Mouse (Mus musculus) forelimb bud, embryonic 11.5 days (tissue): ENCODE measurements around the gene Coq4.
A peak's percentile ranks its signal among the peaks of the same experiment; 100 is the strongest.
"Not testable (repeated sequence)": the region's sequence is repeated elsewhere in the genome, so short reads cannot be mapped to it uniquely, and the experiment has no call there.

Source experiments
- DNase-seq: peaks from one replicate; pipeline ENCODE4 v3.0.0-alpha.2; 2012; ENCODE audit warnings: low read depth, low spot score

The Coq4 gene

DNA sequence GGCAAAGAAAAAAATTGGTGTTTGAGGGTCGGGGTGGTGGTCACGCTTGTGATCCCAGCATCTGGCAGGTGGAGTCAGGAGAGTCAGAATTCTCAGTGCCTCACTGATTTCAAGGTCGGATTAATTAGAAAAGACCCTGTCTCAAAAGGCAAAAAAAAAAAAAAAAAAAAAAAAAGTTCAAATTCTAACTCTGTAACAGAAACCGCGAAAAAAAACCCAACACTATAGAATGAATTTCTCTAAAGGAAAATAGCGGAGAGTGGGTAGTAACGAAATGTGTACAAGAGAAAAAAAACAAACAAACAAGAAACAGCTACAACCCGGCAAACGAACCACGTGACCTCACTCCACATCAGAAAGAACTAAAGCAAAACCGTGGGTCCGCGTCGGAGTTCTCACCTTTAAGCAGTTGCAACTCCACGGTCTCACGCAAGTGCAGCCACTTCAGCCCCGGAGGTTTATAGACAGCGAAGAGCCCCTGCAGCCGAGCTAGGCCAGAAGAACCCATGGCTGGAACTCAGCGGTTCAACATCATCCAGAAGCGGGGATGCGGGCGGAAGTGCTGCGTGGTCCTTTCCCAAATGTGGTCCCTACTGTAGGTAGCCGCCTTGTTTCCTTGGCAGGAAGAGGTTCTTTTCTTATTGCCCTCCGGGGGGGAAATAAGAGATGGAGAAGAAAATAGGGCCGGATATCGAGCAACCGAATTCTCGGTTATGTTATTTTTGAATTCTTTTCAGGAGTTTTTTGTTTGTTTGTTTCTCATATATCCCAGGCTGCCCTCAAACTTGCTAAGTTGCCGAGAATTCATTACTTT, at the start of gene Coq4:
TSS of gene Coq4 (plus strand) at position 390 of the 814 bp plus-strand sequence.
- DNase-seq = peak; percentile 95

DNA sequence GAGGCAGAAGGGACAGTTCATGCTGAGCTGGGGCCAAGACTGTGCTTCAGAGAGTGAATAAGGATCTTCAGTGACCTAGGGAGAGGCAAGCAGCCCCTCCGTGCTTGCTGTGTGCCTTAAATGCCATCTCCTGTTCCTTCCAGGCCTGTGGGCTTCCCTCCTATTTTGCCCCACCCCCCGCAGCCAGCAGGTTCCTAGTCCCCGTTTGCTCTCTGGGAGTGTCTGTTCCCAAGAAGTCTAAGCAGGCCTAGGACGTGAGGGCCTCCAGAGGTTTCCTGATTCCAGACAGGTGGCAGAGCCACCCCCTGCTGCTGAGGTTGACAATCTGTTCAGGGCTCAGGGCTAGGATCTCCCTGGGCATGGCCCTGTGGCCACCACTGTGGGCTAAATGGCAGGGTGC, 48.5 kb upstream of the Coq4 start:
- no peak for DNase-seq

- no peak for DNase-seq
Observed at GRCm38 (mm10) chr2:29739368-29739767, 47.9 kb upstream of the Coq4 start.

GRCm38 (mm10) chr2:29741207-29741606, 46.1 kb upstream of the Coq4 start:
- DNase-seq = no peak

DNA sequence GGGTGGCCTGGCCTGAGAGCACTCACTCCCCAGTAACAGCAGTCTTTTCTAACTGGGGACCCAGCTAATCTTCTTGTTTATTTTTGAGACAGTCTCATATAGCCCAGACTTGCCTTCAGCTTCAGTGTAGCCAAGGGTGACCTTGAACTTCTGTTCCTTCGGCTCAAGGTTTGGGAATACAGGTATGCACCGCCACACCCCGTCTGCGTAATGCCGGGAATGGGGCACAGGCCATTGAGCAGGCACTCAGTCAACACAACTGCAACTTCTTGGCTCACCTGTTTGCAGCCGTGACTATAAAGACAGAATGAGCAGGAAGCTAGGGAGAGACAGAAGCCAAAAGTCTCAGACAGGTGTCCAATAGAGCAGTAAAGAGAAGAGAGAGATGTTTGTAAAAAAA, 43.0 kb upstream of the Coq4 start:
- DNase-seq = no peak

DNA sequence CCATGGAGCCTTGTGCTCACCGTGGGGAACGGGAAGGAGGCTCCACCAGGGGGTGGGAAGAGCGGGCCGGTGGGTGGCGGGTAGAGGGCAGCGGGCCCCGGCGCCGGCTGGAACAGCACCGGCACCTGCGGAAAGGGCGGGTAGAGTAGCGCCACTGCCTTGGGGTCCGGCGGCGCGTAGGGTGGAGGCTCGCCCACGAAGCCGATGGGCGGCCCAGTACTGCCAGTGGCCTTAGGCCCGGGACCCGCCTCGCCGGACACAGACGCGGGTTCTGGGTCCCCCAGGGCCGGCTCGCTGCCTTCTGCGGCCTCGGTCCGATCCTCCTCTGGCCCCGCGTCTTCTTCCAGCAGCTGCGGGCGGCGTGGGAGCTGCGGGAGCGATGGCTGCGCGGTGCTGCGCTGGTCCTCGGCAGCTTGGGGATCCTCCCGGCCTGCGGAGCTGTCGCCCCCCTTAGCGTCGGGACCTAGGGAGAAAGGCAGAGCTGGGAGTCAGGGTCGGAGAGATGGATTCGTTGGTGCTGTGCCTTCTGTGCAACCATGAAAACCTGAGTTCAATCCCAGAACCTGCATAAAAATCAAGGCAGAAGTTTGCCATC, 40.0 kb upstream of the Coq4 start:
- DNase-seq = no peak

DNA sequence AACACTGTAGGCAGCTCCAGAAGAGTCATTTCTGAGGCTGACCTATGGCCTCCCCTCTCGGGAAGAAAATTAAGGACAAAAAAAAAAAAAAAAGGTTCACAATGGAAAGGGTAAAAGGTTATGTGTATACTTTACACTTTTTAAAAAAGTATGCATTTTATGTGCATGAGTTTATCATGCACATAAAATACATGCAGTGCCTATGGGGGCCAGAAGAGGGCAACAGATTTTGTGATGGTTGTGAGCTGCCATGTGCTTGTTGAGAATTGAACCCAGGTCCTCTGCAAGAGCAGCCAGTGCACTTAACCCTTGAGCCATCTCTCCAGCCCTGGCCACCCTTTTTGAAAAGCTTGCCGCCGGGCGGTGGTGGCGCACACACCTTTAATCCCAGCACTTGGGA, 39.4 kb upstream of the Coq4 start:
- peak; percentile 26 for DNase-seq

DNA sequence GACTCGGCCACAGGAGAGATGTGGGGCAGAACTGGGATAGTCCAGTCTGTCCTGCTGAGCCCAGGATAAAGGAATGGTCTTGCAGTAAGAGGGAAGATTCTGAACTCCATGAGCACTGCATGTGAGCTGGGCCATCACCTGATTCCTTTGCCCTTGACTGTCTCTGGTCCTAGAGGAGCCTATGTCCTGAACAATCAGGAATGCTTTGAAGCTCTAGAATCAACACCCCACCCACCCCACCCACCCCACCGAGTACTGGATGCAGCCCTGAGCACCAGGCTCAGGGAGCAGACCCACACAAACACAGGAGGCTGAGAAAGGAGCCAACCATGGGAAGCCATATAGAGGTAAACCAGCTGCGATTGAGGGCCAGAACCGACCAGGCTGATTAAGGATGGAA, 38.8 kb upstream of the Coq4 start:
- DNase-seq = no peak

DNA sequence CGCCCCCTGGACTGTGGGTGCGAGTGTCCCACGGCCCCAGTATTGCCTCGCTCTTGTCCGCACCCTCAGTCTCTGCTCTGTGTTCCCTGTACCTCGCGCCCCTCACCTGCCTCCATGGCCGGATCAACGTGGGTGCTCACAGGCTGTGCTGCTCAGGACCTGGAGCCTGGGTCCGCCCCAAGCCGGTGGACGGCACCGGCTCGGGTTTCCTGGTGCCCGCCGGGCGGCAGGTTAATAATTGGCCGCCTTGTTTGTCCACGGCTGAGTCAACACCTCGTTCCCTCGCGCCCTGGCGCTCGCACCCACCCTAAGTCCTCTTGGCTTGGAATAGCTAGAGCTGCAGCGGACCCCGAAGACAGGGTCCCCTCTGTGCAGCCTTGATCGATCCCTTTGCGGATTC, 35.8 kb upstream of the Coq4 start, which contains the start of gene Gm13420:
TSS of gene Gm13420 (minus strand) at position 189 of the 400 bp plus-strand sequence.
- DNase-seq = no peak

- no peak for DNase-seq
Observed at GRCm38 (mm10) chr2:29752397-29752796, 34.9 kb upstream of the Coq4 start.

- DNase-seq = no peak
Observed at GRCm38 (mm10) chr2:29755693-29756092, 31.6 kb upstream of the Coq4 start.

DNA sequence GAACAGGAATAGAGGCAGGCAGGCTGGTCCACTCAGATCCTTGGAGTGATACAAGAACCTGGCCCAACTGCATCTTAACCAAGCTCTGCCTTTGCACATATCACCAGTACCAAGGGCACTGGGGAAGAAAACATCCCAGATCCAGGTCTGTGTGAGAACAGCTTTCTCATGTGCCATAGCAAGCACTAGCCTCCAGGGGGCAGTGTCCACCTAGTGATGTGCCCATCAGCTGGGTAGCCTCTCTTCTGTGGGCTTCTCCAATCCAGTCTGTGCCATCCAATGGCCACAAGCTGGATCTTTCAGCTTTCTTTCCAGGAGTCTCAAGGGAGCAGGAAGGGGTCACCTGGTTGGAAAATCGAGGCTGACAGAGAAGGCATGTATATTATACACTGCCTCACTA, 22.5 kb upstream of the Coq4 start:
- peak; percentile 61 for DNase-seq

DNA sequence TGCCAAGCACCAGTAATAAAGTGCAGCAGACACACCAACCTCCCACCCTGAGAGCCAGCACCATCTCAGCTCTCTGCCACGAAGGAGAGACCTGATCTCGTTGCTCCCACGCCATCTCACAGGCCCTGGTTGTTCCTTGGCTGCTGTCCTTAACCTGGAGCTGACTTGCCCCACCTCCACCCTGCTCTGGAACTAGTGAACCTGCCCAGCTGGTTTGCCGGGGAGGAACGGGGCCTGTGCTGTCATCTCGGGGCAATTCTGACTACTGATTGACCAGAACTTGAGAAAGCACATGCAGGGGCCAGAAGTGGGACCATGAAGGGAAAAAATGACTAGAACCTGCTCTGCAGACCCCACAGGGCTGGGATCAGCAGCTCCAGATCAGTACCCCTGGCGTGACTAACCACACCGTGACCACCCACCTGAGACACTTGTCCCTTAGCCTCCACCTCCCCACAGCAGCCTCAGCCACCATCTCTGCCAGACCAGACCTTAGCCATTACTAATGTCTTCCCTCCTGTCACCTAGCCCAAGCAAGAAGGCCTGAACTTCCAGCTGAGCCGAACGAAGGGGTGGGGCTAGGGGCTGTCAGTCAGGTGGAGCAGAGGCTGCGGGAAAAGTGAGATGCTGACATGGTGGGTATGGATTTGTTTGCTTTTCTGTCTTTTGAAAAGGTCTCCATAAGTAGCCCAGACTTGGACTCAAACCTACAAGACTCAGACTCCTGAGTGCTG, 19.1 kb upstream of the Coq4 start:
- DNase-seq = no peak

- DNase-seq = no peak
Observed at GRCm38 (mm10) chr2:29768901-29769300, 18.4 kb upstream of the Coq4 start.

GRCm38 (mm10) chr2:29770162-29770561, 17.1 kb upstream of the Coq4 start:
- DNase-seq = no peak

- no peak for DNase-seq
Observed at GRCm38 (mm10) chr2:29771611-29772461, 15.5 kb upstream of the Coq4 start.

GRCm38 (mm10) chr2:29773323-29773722, 14.0 kb upstream of the Coq4 start:
- no peak for DNase-seq

DNA sequence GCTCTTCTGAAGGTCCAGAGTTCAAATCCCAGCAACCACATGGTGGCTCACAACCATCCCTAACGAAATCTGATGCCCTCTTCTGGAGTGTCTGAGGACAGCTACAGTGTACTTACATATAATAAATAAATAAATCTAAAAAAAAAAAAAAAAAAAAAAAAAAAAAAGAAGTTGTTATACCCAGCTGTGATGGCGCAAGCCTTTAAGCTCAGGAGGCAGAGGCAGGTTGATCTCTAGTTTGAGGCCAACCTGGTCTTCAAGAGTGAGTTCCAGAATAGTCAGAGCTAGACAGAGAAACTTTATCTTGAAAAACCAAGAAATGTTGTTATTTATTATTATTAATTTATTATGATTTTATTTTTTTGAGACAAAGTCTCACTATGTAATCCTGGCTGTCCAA, 6.0 kb upstream of the Coq4 start:
- not testable (repeated sequence) for DNase-seq

GRCm38 (mm10) chr2:29784290-29784689, 3.0 kb upstream of the Coq4 start:
- DNase-seq = no peak

GRCm38 (mm10) chr2:29787937-29788681, 816 bp downstream of the Coq4 start, which contains the start of gene Trub2:
Gene Trub2, minus strand, starts transcription at chr2:29788502.
- peak; percentile 73 for DNase-seq
